Mouse (Mus musculus): ENCODE data around the gene Rac1.
A peak's percentile ranks its signal among the peaks of the same experiment; 100 is the strongest.

DNA sequence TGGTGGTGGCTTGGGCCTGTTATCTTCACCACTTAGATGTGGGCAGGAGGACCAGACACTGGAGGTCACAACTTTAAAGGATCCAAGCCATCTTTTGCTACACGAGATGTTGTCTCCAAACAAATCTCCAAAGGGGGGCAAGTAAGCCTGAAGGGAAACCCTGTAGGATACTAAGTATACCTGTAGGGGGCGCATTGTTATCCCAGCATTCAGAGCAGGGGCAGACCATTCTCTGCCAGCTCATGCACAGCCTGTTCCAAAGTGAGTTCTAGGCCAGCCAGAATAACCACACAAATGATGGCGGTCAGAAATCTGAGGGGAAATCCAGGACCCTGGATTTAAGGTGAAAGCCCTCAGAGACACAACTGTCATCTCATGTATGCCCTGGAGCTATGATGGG is 23.4 kb downstream of the Rac1 start:
- TF ChIP-seq CTCF (IDR thresholded peaks at IDR 0.05; ENCODE audit: extremely low read depth, insufficient read depth, insufficient read length, insufficient replicate concordance) (peak; percentile 42; the same call in 1 of the 2 replicates), POLR2A (IDR thresholded peaks at IDR 0.05; ENCODE audit: low read depth, low read length) (no peak)

Data from spleen, adult 2 months (tissue).